Mouse (Mus musculus) erythroblast, embryonic 14.5 days (primary cell): Measurements from ENCODE around the gene Ripply3.

ENCODE experiments used
- GATA1 ChIP-seq: IDR thresholded peaks from 2 replicates; pipeline ENCODE4 v1.6.1; 2012; ENCODE audit warnings: low read length, inconsistent platforms, mixed read lengths
- TAL1 ChIP-seq: IDR thresholded peaks from 3 replicates; pipeline ENCODE4 v1.6.1; 2012; ENCODE audit warnings: low read length, inconsistent platforms, mixed read lengths

DNA sequence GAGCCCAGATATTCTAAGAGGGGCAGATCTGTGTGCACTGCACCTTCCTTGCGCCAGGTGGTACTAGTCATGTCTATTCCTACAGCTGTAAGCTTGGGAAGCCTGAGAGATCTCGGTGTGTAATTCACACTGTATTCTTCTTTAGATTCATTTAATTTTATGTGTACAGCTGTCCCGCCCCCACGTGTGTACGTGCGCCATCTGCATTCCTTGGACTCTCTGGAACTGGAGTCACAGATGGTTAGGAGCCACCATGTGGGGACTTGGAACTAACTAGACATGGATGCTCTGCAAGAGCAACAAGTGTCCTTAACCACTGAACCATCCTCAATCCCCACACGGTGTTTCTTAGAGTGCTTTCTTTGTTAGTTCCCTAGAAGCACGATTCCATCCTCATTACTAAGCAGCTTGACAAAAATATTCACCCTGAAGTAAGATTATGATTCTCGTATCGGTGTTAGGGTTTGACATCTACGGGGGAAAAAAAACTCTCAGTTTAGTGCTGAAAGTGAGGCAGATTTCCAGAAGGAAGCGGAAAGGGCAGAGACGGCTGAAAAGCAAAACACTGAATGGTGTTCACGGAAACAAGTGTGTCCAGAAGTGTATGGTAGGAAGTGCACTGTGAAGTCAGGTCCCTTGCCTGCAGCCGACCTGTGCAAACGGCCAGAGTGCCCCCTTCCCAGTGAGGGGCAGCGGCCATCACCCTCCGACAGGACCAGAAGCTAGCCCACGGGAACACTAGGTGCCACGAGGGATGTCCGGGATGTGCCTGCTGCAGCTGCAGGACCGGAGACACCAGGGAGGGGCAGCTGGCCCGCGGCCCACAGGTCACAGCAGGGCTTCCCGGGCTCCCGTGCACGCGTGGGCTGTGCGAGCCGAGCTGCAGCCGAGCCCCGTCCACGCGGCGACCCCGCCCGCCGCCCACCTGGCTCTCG lies 38.8 kb upstream of the Ripply3 start:
- TF ChIP-seq GATA1 (no peak), TAL1 (no peak)
